Mouse (Mus musculus) testis, adult 2 months (tissue): ENCODE results near the gene Casz1.

Experiments used
- CTCF ChIP-seq: fragments of 200-500 bp; IDR thresholded peaks from 2 replicates; pipeline ENCODE4 v1.5.1; 2012; ENCODE audit warnings: low read depth, mild to moderate bottlenecking, inconsistent platforms, low read length, moderate library complexity; ENCODE audit not compliant: control insufficient read depth, insufficient read depth, insufficient replicate concordance
- POLR2A ChIP-seq: fragments of 200-500 bp; IDR thresholded peaks from 2 replicates; pipeline ENCODE4 v1.6.1; 2012; ENCODE audit warnings: low read depth, mild to moderate bottlenecking, inconsistent platforms, low read length, moderate library complexity; ENCODE audit not compliant: control insufficient read depth

GRCm38 (mm10) chr4:148971613-148972242 is 167.5 kb downstream of the Casz1 start:
- TF ChIP-seq CTCF, result no peak
- TF ChIP-seq POLR2A, result no peak
